Mouse (Mus musculus): Measurements from ENCODE around the gene Rbfox3. TPM values are rescaled to one million over a fixed set of nuclear protein-coding genes. Genes with fewer than 3 reads are reported as not detected.

Gene Rbfox3
- polyA plus RNA-seq, 1 experiment from 2014 or later: 0.82 TPM

DNA sequence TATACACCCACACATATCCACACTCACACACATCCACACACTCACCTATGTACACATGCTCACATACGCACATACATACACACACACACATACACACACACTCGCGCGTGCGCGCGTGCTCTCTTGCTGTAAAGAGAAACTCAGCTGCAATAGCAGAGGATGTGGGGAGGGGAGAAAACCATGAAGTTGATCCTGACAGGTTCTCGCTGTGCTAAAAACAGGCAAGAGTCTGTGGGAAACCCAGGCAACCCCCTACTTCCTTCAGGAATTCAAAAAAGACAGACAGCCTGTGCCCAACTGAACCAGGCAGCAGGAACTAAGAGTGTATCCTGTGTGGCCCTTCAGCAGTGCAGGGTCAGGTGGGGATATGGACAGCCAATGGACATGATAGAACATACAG, 92.9 kb downstream of the Rbfox3 start:
- no peaks in the 10 kb centered on the region for H3K36me3 ChIP-seq (ENCODE audit: insufficient read depth, low read length)
- no peak for TF ChIP-seq CTCF (IDR thresholded peaks at IDR 0.05; ENCODE audit: low read depth)
- WGBS: 94% methylated on average over 8 of the region's 8 CpGs
- no peak overlapping the region for H3K9ac ChIP-seq (ENCODE audit: low read depth, low read length)
- no peaks in the 10 kb centered on the region for H3K4me1 ChIP-seq (replicated peaks; ENCODE audit: insufficient read depth, low read length)
- no peaks in the 10 kb centered on the region for H3K9me3 ChIP-seq (replicated peaks; ENCODE audit: low read length)
- no peaks in the 10 kb centered on the region for H3K27me3 ChIP-seq (ENCODE audit: insufficient read depth, low read length)
- ATAC-seq (replicated peaks; ENCODE audit: low FRiP score, low read depth) (no peak), DNase-seq (ENCODE audit: low spot score) (no peak)
- no peak overlapping the region for H3K27ac ChIP-seq
- H3K4me2 ChIP-seq (ENCODE audit: low read length): no peak overlapping the region
- H3K4me3 ChIP-seq (replicated peaks; ENCODE audit: low read depth, low read length): no peak overlapping the region

DNA sequence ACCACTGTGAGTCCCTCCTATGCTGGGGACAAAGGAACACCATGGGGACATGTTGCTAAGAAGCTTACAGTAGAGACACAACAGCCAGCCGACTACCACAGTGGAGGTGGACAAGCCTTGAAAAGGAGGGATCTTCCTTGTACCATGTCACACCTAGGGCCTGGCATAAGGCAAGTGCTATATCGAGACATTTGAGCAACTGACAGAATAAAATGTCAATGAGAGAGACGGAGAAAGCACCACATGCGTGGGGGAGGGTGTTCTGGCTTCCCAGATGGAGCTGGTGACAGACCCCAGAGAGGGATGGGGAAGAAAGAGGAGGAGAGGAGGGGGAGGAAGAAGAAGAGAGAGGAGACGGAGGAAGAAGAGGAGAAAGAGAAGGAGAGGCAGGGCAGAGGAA, 96.3 kb downstream of the Rbfox3 start:
- no peak overlapping the region for H3K4me2 ChIP-seq (ENCODE audit: low read length)
- no peaks in the 10 kb centered on the region for H3K4me1 ChIP-seq (replicated peaks; ENCODE audit: insufficient read depth, low read length)
- no peak overlapping the region for H3K27ac ChIP-seq
- H3K4me3 ChIP-seq (replicated peaks; ENCODE audit: low read depth, low read length): no peak overlapping the region
- H3K27me3 ChIP-seq (ENCODE audit: insufficient read depth, low read length): no peaks in the 10 kb centered on the region
- TF ChIP-seq CTCF (IDR thresholded peaks at IDR 0.05; ENCODE audit: low read depth): no peak
- ATAC-seq (replicated peaks; ENCODE audit: low FRiP score, low read depth): no peak
- 61% methylated on average over 5 of the region's 5 CpGs for WGBS
- H3K9ac ChIP-seq (ENCODE audit: low read depth, low read length): no peak overlapping the region
- H3K36me3 ChIP-seq (ENCODE audit: insufficient read depth, low read length): no peaks in the 10 kb centered on the region
- H3K9me3 ChIP-seq (replicated peaks; ENCODE audit: low read length): no peaks in the 10 kb centered on the region
- no peak for DNase-seq (ENCODE audit: low spot score)

DNA sequence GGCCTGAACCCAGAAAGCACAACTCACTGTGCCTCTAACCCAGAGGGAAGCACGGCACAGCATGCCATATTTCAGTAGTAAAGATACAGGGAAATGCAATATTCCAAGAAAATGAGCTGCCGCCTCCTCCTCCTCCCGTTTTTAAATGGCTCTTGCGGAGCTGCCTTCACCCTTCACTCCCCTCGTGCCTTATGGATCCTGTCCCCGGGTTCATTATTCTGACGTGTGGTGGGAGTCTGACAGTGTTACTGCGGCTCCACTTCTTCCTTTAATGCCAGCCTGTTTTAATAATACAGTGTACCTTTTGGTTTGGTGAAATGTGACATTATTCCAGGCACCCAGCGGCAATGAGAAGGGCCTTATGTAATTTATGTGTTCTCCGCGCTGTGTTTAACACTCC, 97.5 kb downstream of the Rbfox3 start:
- H3K9ac ChIP-seq (ENCODE audit: low read depth, low read length): no peak overlapping the region
- no peaks in the 10 kb centered on the region for H3K27me3 ChIP-seq (ENCODE audit: insufficient read depth, low read length)
- no peaks in the 10 kb centered on the region for H3K9me3 ChIP-seq (replicated peaks; ENCODE audit: low read length)
- WGBS: 25% methylated on average over 11 of the region's 11 CpGs
- no peaks in the 10 kb centered on the region for H3K4me1 ChIP-seq (replicated peaks; ENCODE audit: insufficient read depth, low read length)
- DNase-seq (ENCODE audit: low spot score): peak; percentile 5
- H3K4me3 ChIP-seq (replicated peaks; ENCODE audit: low read depth, low read length): no peak overlapping the region
- no peak for TF ChIP-seq CTCF (IDR thresholded peaks at IDR 0.05; ENCODE audit: low read depth)
- ATAC-seq (replicated peaks; ENCODE audit: low FRiP score, low read depth): no peak
- no peak overlapping the region for H3K4me2 ChIP-seq (ENCODE audit: low read length)
- no peak overlapping the region for H3K27ac ChIP-seq
- H3K36me3 ChIP-seq (ENCODE audit: insufficient read depth, low read length): no peaks in the 10 kb centered on the region

DNA sequence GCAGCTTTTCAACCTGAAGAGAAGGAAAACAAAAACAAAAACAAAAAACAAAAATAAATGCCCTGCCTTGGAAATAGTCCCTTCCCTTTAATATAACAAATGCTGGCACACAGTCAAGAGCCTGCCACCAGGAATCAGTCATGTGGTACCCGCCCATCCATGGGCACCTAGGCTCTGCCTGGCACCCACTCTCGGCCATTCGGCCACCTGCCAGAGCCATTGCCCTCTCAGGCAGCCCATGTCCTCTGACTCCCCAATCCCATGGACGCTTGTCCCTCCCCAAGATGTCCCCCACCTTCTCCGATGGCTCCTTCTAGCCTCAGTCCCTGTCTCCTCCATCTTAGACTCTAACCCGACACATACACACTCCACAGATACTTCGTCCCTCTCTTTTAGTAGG, 100.0 kb downstream of the Rbfox3 start:
- no peaks in the 10 kb centered on the region for H3K27me3 ChIP-seq (ENCODE audit: insufficient read depth, low read length)
- no peaks in the 10 kb centered on the region for H3K36me3 ChIP-seq (ENCODE audit: insufficient read depth, low read length)
- no peak overlapping the region for H3K27ac ChIP-seq
- WGBS: 90% methylated on average over 7 of the region's 7 CpGs
- H3K9ac ChIP-seq (ENCODE audit: low read depth, low read length): no peak overlapping the region
- no peak for ATAC-seq (replicated peaks; ENCODE audit: low FRiP score, low read depth)
- DNase-seq (ENCODE audit: low spot score): no peak
- H3K4me1 ChIP-seq (replicated peaks; ENCODE audit: insufficient read depth, low read length): no peaks in the 10 kb centered on the region
- no peak overlapping the region for H3K4me3 ChIP-seq (replicated peaks; ENCODE audit: low read depth, low read length)
- no peaks in the 10 kb centered on the region for H3K9me3 ChIP-seq (replicated peaks; ENCODE audit: low read length)
- no peak overlapping the region for H3K4me2 ChIP-seq (ENCODE audit: low read length)
- no peak for TF ChIP-seq CTCF (IDR thresholded peaks at IDR 0.05; ENCODE audit: low read depth)

DNA sequence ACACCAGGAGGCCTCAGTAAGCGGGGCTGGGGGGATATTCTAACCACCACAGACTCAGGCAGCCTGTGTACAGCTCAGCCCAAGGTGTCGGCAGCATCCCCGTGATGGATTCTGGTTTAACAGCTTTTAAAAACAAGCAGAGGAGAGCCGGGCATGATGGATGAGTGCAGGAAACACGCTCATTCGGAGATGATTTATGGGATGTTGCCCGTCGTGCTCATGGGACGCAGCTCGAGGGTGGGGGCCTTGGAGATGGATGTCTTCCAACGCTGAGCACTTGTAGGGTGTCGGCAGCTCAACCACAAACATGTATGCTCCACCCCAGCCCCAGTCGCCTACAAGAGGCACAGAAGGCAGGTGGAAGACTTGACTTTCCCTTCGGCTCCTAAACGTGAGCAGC, 103.9 kb downstream of the Rbfox3 start:
- no peak overlapping the region for H3K4me2 ChIP-seq (ENCODE audit: low read length)
- no peak for TF ChIP-seq CTCF (IDR thresholded peaks at IDR 0.05; ENCODE audit: low read depth)
- H3K27ac ChIP-seq: no peak overlapping the region
- no peaks in the 10 kb centered on the region for H3K36me3 ChIP-seq (ENCODE audit: insufficient read depth, low read length)
- ATAC-seq (replicated peaks; ENCODE audit: low FRiP score, low read depth) (no peak), DNase-seq (ENCODE audit: low spot score) (no peak)
- no peaks in the 10 kb centered on the region for H3K27me3 ChIP-seq (ENCODE audit: insufficient read depth, low read length)
- WGBS: 10% methylated on average over 15 of the region's 15 CpGs
- no peak overlapping the region for H3K9ac ChIP-seq (ENCODE audit: low read depth, low read length)
- no peak overlapping the region for H3K4me3 ChIP-seq (replicated peaks; ENCODE audit: low read depth, low read length)
- H3K9me3 ChIP-seq (replicated peaks; ENCODE audit: low read length): no peaks in the 10 kb centered on the region
- no peaks in the 10 kb centered on the region for H3K4me1 ChIP-seq (replicated peaks; ENCODE audit: insufficient read depth, low read length)

DNA sequence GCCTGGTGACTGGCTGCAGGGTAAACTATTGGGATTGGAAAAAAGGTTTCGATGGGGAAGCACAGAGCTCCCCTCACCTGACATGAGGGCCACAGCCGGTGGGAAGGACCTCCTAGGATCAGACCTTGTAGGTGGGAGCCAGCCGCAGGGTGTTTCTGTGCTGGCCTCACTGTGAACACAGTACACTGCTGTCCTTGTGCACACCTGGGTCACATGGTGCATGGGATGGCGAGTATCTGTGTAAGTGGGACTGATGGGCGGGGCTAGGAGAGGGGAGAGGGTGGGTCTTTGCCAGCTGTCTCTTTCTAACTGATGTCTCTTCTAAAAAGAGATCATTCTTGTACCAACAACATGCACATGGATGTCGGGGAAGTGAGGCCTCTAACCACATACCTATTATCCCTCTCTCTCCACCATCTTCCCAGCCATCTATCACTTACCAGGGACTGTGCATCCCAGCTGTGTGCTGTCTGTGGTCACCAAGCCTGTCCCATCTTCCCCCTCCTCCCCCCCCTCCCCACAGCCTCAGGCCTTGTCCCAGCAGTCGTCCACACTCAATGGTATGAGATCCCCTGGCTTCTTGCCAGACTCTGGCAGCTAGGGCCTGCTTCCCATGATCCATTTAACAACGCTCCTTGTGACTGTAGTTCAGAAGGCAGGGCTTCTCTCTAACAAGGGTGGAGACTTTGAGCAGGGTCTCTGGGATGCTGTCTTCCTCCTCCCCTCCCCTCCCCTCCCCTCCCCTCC, 116.4 kb downstream of the Rbfox3 start:
- TF ChIP-seq CTCF (IDR thresholded peaks at IDR 0.05; ENCODE audit: low read depth): no peak
- H3K9ac ChIP-seq (ENCODE audit: low read depth, low read length): no peak overlapping the region
- no peak overlapping the region for H3K27ac ChIP-seq
- no peaks in the 10 kb centered on the region for H3K27me3 ChIP-seq (ENCODE audit: insufficient read depth, low read length)
- H3K9me3 ChIP-seq (replicated peaks; ENCODE audit: low read length): no peaks in the 10 kb centered on the region
- peak; percentile 65 for DNase-seq (ENCODE audit: low spot score)
- peak; percentile 29; the same call in 1 of the 2 replicates for ATAC-seq (replicated peaks; ENCODE audit: low FRiP score, low read depth)
- H3K4me1 ChIP-seq (replicated peaks; ENCODE audit: insufficient read depth, low read length): no peaks in the 10 kb centered on the region
- no peaks in the 10 kb centered on the region for H3K36me3 ChIP-seq (ENCODE audit: insufficient read depth, low read length)
- no peak overlapping the region for H3K4me3 ChIP-seq (replicated peaks; ENCODE audit: low read depth, low read length)
- WGBS: 58% methylated on average over 8 of the region's 8 CpGs
- H3K4me2 ChIP-seq (ENCODE audit: low read length): no peak overlapping the region

DNA sequence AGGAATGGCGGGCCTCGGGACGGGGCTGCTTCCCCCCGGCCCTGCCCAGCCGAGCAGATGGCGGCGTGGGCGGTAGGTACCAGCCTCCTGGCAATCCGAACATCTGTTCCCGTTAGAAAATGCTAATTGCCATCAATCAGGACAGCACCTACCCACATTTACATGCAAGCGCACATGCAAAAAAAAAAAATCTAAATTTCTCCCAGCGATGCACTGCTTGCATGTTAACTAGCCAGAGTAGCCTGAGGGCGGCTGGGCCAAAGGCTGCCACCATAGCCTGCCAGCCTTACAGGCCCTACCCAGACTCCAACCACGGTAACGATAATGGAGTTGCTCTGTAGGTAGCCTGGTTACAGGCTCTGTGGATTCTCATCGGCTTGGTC, 117.8 kb downstream of the Rbfox3 start:
- no peaks in the 10 kb centered on the region for H3K36me3 ChIP-seq (ENCODE audit: insufficient read depth, low read length)
- no peak overlapping the region for H3K9ac ChIP-seq (ENCODE audit: low read depth, low read length)
- H3K4me1 ChIP-seq (replicated peaks; ENCODE audit: insufficient read depth, low read length): no peaks in the 10 kb centered on the region
- no peaks in the 10 kb centered on the region for H3K27me3 ChIP-seq (ENCODE audit: insufficient read depth, low read length)
- ATAC-seq (replicated peaks; ENCODE audit: low FRiP score, low read depth) (no peak), DNase-seq (ENCODE audit: low spot score) (no peak)
- H3K4me3 ChIP-seq (replicated peaks; ENCODE audit: low read depth, low read length): no peak overlapping the region
- no peak overlapping the region for H3K27ac ChIP-seq
- WGBS: 70% methylated on average over 16 of the region's 16 CpGs
- H3K9me3 ChIP-seq (replicated peaks; ENCODE audit: low read length): no peaks in the 10 kb centered on the region
- no peak overlapping the region for H3K4me2 ChIP-seq (ENCODE audit: low read length)
- no peak for TF ChIP-seq CTCF (IDR thresholded peaks at IDR 0.05; ENCODE audit: low read depth)

Data from kidney, postnatal 0 days (tissue).